Mouse (Mus musculus) megakaryocyte-erythroid progenitor cell, adult 5-6 weeks (primary cell): Measurements from ENCODE around the gene Wdr61. TPM values are rescaled to one million over a fixed set of nuclear protein-coding genes. Genes with fewer than 3 reads are reported as not detected.
"Not testable (repeated sequence)": the region's sequence is repeated elsewhere in the genome, so short reads cannot be mapped to it uniquely, and the experiment has no call there.

Source experiments
- ATAC-seq: replicated peaks from 2 replicates; pipeline ENCODE4 v1.8.0; 2016; ENCODE audit warnings: mild to moderate bottlenecking, inconsistent platforms; ENCODE audit not compliant: severe bottlenecking, poor library complexity, low FRiP score, low TSS enrichment
- total RNA-seq, 2 experiments: library from RNA; stranded (forward) in 1 of 2; stranded (reverse) in 1 of 2; fragments of 200-1000, 215-1000 nt in 1 of 2; fragments of >200 nt in 1 of 2; fragmentation: Nextera tagmentation in 1 of 2; gene quantifications; 2 replicates each; pipeline ENCODE4 v1.2.3; 2014 to 2017

Gene Wdr61
- total RNA-seq, 2 experiments from 2014 or later, result 125 to 136 TPM

- ATAC-seq, result no peak
Observed at GRCm38 (mm10) chr9:54734639-54735252, 427 bp upstream of the Wdr61 start.

GRCm38 (mm10) chr9:54732122-54732521 lies 2.2 kb downstream of the Wdr61 start:
- ATAC-seq, result peak; percentile 45; the same call in 1 of the 2 replicates

GRCm38 (mm10) chr9:54726315-54726714 lies 8.0 kb downstream of the Wdr61 start:
- no peak for ATAC-seq

GRCm38 (mm10) chr9:54722596-54722995 lies 11.7 kb downstream of the Wdr61 start:
- no peak for ATAC-seq

- no peak for ATAC-seq
Observed at GRCm38 (mm10) chr9:54722156-54722555, 12.2 kb downstream of the Wdr61 start.

- ATAC-seq, result no peak
Observed at GRCm38 (mm10) chr9:54717527-54717926, 16.8 kb downstream of the Wdr61 start.

- ATAC-seq, result no peak
Observed at GRCm38 (mm10) chr9:54715776-54716175, 18.5 kb downstream of the Wdr61 start.

- no peak for ATAC-seq
Observed at GRCm38 (mm10) chr9:54708085-54708484, 26.2 kb downstream of the Wdr61 start.

GRCm38 (mm10) chr9:54707288-54707999 lies 26.9 kb downstream of the Wdr61 start:
- no peak for ATAC-seq

- ATAC-seq, result 0 out of 2 replicates have a peak, but pooled peaks have one; percentile 15
Observed at GRCm38 (mm10) chr9:54705561-54705960, 28.8 kb downstream of the Wdr61 start.

GRCm38 (mm10) chr9:54704361-54704760 lies 30.0 kb downstream of the Wdr61 start:
- peak; percentile 73 for ATAC-seq

- ATAC-seq, result no peak
Observed at GRCm38 (mm10) chr9:54702581-54702980, 31.7 kb downstream of the Wdr61 start.

- no peak for ATAC-seq
Observed at GRCm38 (mm10) chr9:54700746-54701145, 33.6 kb downstream of the Wdr61 start.

GRCm38 (mm10) chr9:54700174-54700475 lies 34.2 kb downstream of the Wdr61 start:
- no peak for ATAC-seq

GRCm38 (mm10) chr9:54699345-54700173 lies 34.8 kb downstream of the Wdr61 start:
- peak; percentile 30 for ATAC-seq

GRCm38 (mm10) chr9:54699087-54699344 lies 35.3 kb downstream of the Wdr61 start:
- no peak for ATAC-seq

- peak; percentile 87 for ATAC-seq
Observed at GRCm38 (mm10) chr9:54698318-54699086, 35.8 kb downstream of the Wdr61 start, which contains the start of gene Dnaja4. TSS of gene Dnaja4 (plus strand) at chr9:54698873.

- peak; percentile 86 for ATAC-seq
Observed at GRCm38 (mm10) chr9:54691241-54691805, 43.0 kb downstream of the Wdr61 start.

- ATAC-seq, result not testable (repeated sequence)
Observed at GRCm38 (mm10) chr9:54690697-54691096, 43.6 kb downstream of the Wdr61 start.

GRCm38 (mm10) chr9:54689446-54689845 lies 44.9 kb downstream of the Wdr61 start:
- ATAC-seq, result no peak
